26 mouse cellular contexts compared by ENCODE assay signal in the genomic region with DNA sequence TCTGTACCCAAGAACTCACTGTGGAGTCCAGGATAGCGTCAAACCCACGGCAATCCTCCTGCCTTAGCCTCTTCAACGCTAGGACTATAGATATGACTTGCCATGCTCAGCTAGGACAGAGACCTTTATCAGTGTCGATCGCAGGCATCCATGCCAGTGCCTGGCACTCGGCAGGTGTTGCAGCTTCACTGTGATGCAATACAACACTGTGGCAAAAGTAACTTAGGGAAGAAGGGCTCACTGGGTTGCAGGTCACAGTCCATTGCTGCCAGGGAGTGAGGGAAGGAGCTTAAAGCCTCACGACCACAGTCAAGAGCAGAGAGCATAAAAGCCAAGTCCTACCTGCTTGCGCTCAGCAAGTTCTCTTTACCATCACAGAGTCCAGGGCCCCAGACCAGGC. TPM values are rescaled to one million over a fixed set of nuclear protein-coding genes. Genes with fewer than 3 reads are reported as not detected.
A peak's percentile ranks its signal among the peaks of the same experiment; 100 is the strongest.
DNase-seq lines count a peak whose midpoint lies in the region; ATAC-seq and TF ChIP-seq lines count a peak whose summit lies in the region.
"Had no signal": no experiment of that assay in that cellular context is flagged by ENCODE, and none has a peak within 500 bp of the region (broad histone marks: within the 10 kb centered on the region; RNA-seq: fewer than 3 reads in every experiment).

No protein-coding gene starts in this region.

- no peak for TF ChIP-seq CTCF in kidney, adult 2 months (conservative IDR thresholded peaks at IDR 0.05; ENCODE audit: insufficient read depth, insufficient read length, low read depth, low read length)

- no peaks in the 10 kb centered on the region for H3K27me3 ChIP-seq in kidney, adult 2 months (replicated peaks; ENCODE audit: control insufficient read depth, insufficient read depth, low read length)
- no peaks in the 10 kb centered on the region for H3K27me3 ChIP-seq in kidney, embryonic 16.5 days (ENCODE audit: insufficient read depth, low read length)
- no peaks in the 10 kb centered on the region for H3K27me3 ChIP-seq in kidney, embryonic 14.5 days (ENCODE audit: control insufficient read depth, insufficient read depth, low read length)
- H3K27me3 ChIP-seq: embryonic facial prominence, embryonic 12.5 days; forebrain, embryonic 12.5 days; heart, embryonic 13.5 days; hindbrain, embryonic 12.5 days had no signal

- no peaks in the 10 kb centered on the region for H3K36me3 ChIP-seq in kidney, adult 2 months (ENCODE audit: control insufficient read depth, insufficient read depth, low read length)
- peaks cover 9% of the 10 kb centered on the region for H3K36me3 ChIP-seq in kidney, embryonic 16.5 days (ENCODE audit: insufficient read depth, low read length)
- peaks cover 17% of the 10 kb centered on the region for H3K36me3 ChIP-seq in kidney, embryonic 14.5 days (ENCODE audit: control insufficient read depth, insufficient read depth, low read length)

- H3K4me2 ChIP-seq in kidney, embryonic 16.5 days (replicated peaks; ENCODE audit: low read depth, low read length) = no peak overlapping the region
- no peak overlapping the region for H3K4me2 ChIP-seq in kidney, embryonic 14.5 days (replicated peaks; ENCODE audit: low read depth, low read length)
- H3K4me2 ChIP-seq: embryonic facial prominence, embryonic 12.5 days; forebrain, embryonic 12.5 days; heart, embryonic 13.5 days; hindbrain, embryonic 12.5 days had no signal

- peak; percentile 40 for DNase-seq in adrenal gland, adult 2 months
- DNase-seq in adrenal gland, adult 8-10 months = no peak
- peak; percentile 20 for DNase-seq in kidney, adult 2 months
- DNase-seq in kidney, postnatal 25 days = peak; percentile 13 to 58
- DNase-seq in adipocyte (ENCODE audit: low spot score) = peak; percentile 28
- DNase-seq in c-Kit-positive CD71-positive TER-119-positive erythroid progenitor cells, embryonic 14.5 days (ENCODE audit: low spot score) = no peak
- DNase-seq: B cell, adult 2 months; cerebellum, adult 11 months; cerebellum, adult 8-10 months; cerebellum, postnatal 14 days; gastrocnemius, postnatal 10 days; heart, postnatal 4 days had no signal

- H3K4me1 ChIP-seq in kidney, adult 2 months (ENCODE audit: control insufficient read depth, insufficient read depth, low read length) = peaks cover 9% of the 10 kb centered on the region
- H3K4me1 ChIP-seq in kidney, embryonic 16.5 days (ENCODE audit: insufficient read depth, low read length) = peaks cover 26% of the 10 kb centered on the region
- 0 out of 2 replicates have a peak, but pooled peaks cover 5% of the 10 kb centered on the region for H3K4me1 ChIP-seq in kidney, embryonic 14.5 days (ENCODE audit: control insufficient read depth, insufficient read depth, low read length)
- H3K4me1 ChIP-seq: embryonic facial prominence, embryonic 12.5 days had no signal

- 72% methylated on average over 8 of the region's 8 CpGs for WGBS in kidney, adult 2 months
- 76% methylated on average over 8 of the region's 8 CpGs for WGBS in kidney, embryonic 16.5 days
- 89% methylated on average over 8 of the region's 8 CpGs for WGBS in kidney, embryonic 14.5 days

- H3K4me3 ChIP-seq in kidney, adult 2 months (ENCODE audit: insufficient read depth, low read depth, low read length) = no peak overlapping the region
- no peak overlapping the region for H3K4me3 ChIP-seq in kidney, embryonic 16.5 days (ENCODE audit: low read length)
- H3K4me3 ChIP-seq in kidney, embryonic 14.5 days (ENCODE audit: low read length) = no peak overlapping the region
- H3K4me3 ChIP-seq: embryonic facial prominence, embryonic 12.5 days; forebrain, embryonic 12.5 days; heart, embryonic 13.5 days; hindbrain, embryonic 12.5 days had no signal

- H3K9me3 ChIP-seq in kidney, embryonic 16.5 days (ENCODE audit: low read length) = no peaks in the 10 kb centered on the region
- H3K9me3 ChIP-seq in kidney, embryonic 14.5 days (ENCODE audit: control insufficient read depth, low read length) = no peaks in the 10 kb centered on the region
- H3K9me3 ChIP-seq: embryonic facial prominence, embryonic 12.5 days; forebrain, embryonic 12.5 days; G1E; heart, embryonic 13.5 days; hindbrain, embryonic 12.5 days had no signal

- no peak overlapping the region for H3K9ac ChIP-seq in kidney, embryonic 16.5 days (replicated peaks; ENCODE audit: low read length)
- H3K9ac ChIP-seq in kidney, embryonic 14.5 days (ENCODE audit: low read depth, low read length) = no peak overlapping the region
- H3K9ac ChIP-seq: embryonic facial prominence, embryonic 12.5 days; forebrain, embryonic 12.5 days; heart, embryonic 13.5 days; hindbrain, embryonic 12.5 days had no signal

- TF ChIP-seq POLR2A in kidney, adult 2 months (IDR thresholded peaks at IDR 0.05; ENCODE audit: low read depth, low read length) = no peak

- H3K27ac ChIP-seq in kidney, adult 2 months (ENCODE audit: insufficient read depth, low read depth, low read length) = no peak overlapping the region
- H3K27ac ChIP-seq in kidney, embryonic 16.5 days (ENCODE audit: low read length) = no peak overlapping the region
- no peak overlapping the region for H3K27ac ChIP-seq in kidney, embryonic 14.5 days (ENCODE audit: low read depth, low read length)
- H3K27ac ChIP-seq: embryonic facial prominence, embryonic 12.5 days; forebrain, embryonic 12.5 days; heart, embryonic 13.5 days; hindbrain, embryonic 12.5 days had no signal

- no peak for ATAC-seq in kidney, embryonic 16.5 days (ENCODE audit: low FRiP score, low TSS enrichment)
- ATAC-seq in kidney, embryonic 14.5 days (ENCODE audit: low FRiP score, low TSS enrichment) = no peak
- ATAC-seq: CD4-positive, CD25-positive, alpha-beta regulatory T cell, adult 4 months; forebrain, embryonic 16.5 days; hindbrain, embryonic 16.5 days; inflammation-experienced regulatory T-cells, adult 6 months had no signal

RNA-seq across cellular contexts. Expression of a gene that starts 18.0 kb away (rescaled TPM):
- total RNA-seq in adrenal gland, adult 2 months (2021) = 100 to 1,000 TPM; 274 to 379 TPM
- polyA plus RNA-seq in adrenal gland, adult 2 months (2012; rRNA removed) = 746 and 999 TPM in 2 replicates
- total RNA-seq in adrenal gland, adult 8-10 months (2022) = 100 to 1,000 TPM; 451 to 533 (median 471) TPM
- 447 and 474 TPM in 2 replicates for polyA plus RNA-seq in kidney, adult 2 months (2012; rRNA removed)
- 523 and 557 TPM in 2 replicates for polyA plus RNA-seq in kidney, embryonic 16.5 days (2015; fragmentation: Nextera tagmentation; extraction: Ambion mirVana)
- polyA plus RNA-seq in kidney, embryonic 14.5 days (2014; fragmentation: Nextera tagmentation; extraction: Ambion mirVana) = 345 and 420 TPM in 2 replicates

RNA-seq across cellular contexts. Expression of a gene that starts 18.7 kb away (rescaled TPM):
- 10 to 100 TPM; 22.7 to 26.7 TPM for total RNA-seq in adrenal gland, adult 2 months (2021)
- polyA plus RNA-seq in adrenal gland, adult 2 months (2012; rRNA removed) = 5.3 and 5.4 TPM in 2 replicates
- 10 to 100 TPM; 23.3 to 31.5 (median 27.7) TPM for total RNA-seq in adrenal gland, adult 8-10 months (2022)
- 8.9 and 10.0 TPM in 2 replicates for polyA plus RNA-seq in kidney, adult 2 months (2012; rRNA removed)
- polyA plus RNA-seq in kidney, embryonic 16.5 days (2015; fragmentation: Nextera tagmentation; extraction: Ambion mirVana) = 22.1 and 29.7 TPM in 2 replicates
- 31.7 and 39.3 TPM in 2 replicates for polyA plus RNA-seq in kidney, embryonic 14.5 days (2014; fragmentation: Nextera tagmentation; extraction: Ambion mirVana)

RNA-seq across cellular contexts. Expression of a gene that starts 48.8 kb away (rescaled TPM):
- not detected for total RNA-seq in adrenal gland, adult 2 months (2021)
- 0.15 and 0.45 TPM in 2 replicates for polyA plus RNA-seq in adrenal gland, adult 2 months (2012; rRNA removed)
- not detected for total RNA-seq in adrenal gland, adult 8-10 months (2022)
- not detected in 2 replicates for polyA plus RNA-seq in kidney, adult 2 months (2012; rRNA removed)
- polyA plus RNA-seq in kidney, embryonic 16.5 days (2015; fragmentation: Nextera tagmentation; extraction: Ambion mirVana) = not detected in 2 replicates
- polyA plus RNA-seq in kidney, embryonic 14.5 days (2014; fragmentation: Nextera tagmentation; extraction: Ambion mirVana) = not detected in 2 replicates
- total RNA-seq: common myeloid progenitor, adult 5-6 weeks; gastrocnemius, postnatal 10 days; granulocyte monocyte progenitor cell, adult 5-6 weeks; heart, postnatal 4 days had no signal
- polyA plus RNA-seq: embryonic facial prominence, embryonic 12.5 days; forebrain, embryonic 12.5 days; forebrain, embryonic 16.5 days; G1E; heart, embryonic 13.5 days; heart, postnatal 0 days; hindbrain, embryonic 12.5 days; hindbrain, embryonic 16.5 days had no signal

Comparison
In these comparisons a context has a peak if more than half of its experiments do, and no peak if none do; other contexts are left out.
1. DNase-seq: peak in adrenal gland, adult 2 months (single experiment), kidney, adult 2 months (single experiment), kidney, postnatal 25 days (2 of 2) and adipocyte (single experiment); none in adrenal gland, adult 8-10 months (single experiment) and c-Kit-positive CD71-positive TER-119-positive erythroid progenitor cells, embryonic 14.5 days (single experiment).